Mouse (Mus musculus) embryonic facial prominence, embryonic 14.5 days (tissue): ENCODE measurements around the gene Ccdc158. TPM values are rescaled to one million over a fixed set of nuclear protein-coding genes. Genes with fewer than 3 reads are reported as not detected.

Source experiments
- polyA plus RNA-seq: library from polyadenylated mRNA; unstranded; fragments of >200 nt; fragmentation: Nextera tagmentation; extraction: Ambion mirVana; gene quantifications from 2 replicates; pipeline ENCODE4 v1.2.1, GENCODE M21; 2014

Ccdc158 gene
- polyA plus RNA-seq, 1 experiment from 2014 or later, result 1.4 TPM

Other genes with a start within 250 kb of the Ccdc158 start
- gene Nup54, start 240.1 kb downstream of the Ccdc158 start, polyA plus RNA-seq, result 39.8 and 43.9 TPM in 2 replicates
- 11.4 and 11.5 TPM in 2 replicates for gene Scarb2, start 168.4 kb downstream of the Ccdc158 start, polyA plus RNA-seq
- gene Fam47e, start 120.2 kb downstream of the Ccdc158 start, polyA plus RNA-seq, result 0.71 and 2.3 TPM in 2 replicates
- 48.2 and 68.2 TPM in 2 replicates for gene Stbd1, start 72.2 kb downstream of the Ccdc158 start, polyA plus RNA-seq
- gene Shroom3, start 8.2 kb upstream of the Ccdc158 start, polyA plus RNA-seq, result 3.4 and 4.4 TPM in 2 replicates